Comparison of ENCODE assay signal across 22 mouse cellular contexts in the genomic region with DNA sequence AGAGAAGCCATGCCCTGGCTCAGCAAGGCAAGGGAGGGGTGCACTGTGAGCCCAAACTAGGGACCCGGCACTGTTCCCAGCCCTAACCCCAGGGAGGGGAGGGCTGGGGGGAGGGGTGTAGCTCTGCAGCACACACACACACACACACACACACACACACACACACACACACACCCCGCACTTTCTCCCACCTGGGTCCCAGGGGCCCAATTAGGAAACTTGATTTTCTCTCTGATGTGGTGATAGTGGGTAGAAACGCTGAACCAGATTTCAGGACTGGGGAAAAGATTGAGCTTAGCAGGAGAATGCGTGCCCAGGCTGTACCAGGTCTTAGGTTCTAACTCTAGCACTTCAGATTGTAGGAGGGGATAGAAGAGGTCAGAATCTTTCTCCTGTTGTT. TPM values are rescaled to one million over a fixed set of nuclear protein-coding genes. Genes with fewer than 3 reads are reported as not detected.
"Had no signal": no experiment of that assay in that cellular context is flagged by ENCODE, and none has a peak within 500 bp of the region (broad histone marks: within the 10 kb centered on the region; RNA-seq: fewer than 3 reads in every experiment).

No protein-coding gene starts in this region.

- H3K27ac ChIP-seq: limb, embryonic 15.5 days; liver, embryonic 14.5 days; midbrain, embryonic 15.5 days; neural tube, embryonic 12.5 days; neural tube, embryonic 15.5 days; stomach, postnatal 0 days had no signal

- H3K4me2 ChIP-seq: limb, embryonic 15.5 days; liver, embryonic 11.5 days; lung, embryonic 14.5 days; midbrain, embryonic 11.5 days; midbrain, embryonic 15.5 days; neural tube, embryonic 12.5 days; neural tube, embryonic 15.5 days had no signal

- ATAC-seq: liver, postnatal 0 days; lung, postnatal 0 days; midbrain, embryonic 15.5 days had no signal

- DNase-seq: kidney, adult 11 months; kidney, adult 8-10 months; kidney, postnatal 14 days; kidney, postnatal 4 days; liver, postnatal 0 days; lung, embryonic 14.5 days; right cerebral cortex, adult 18-20 months; right cerebral cortex, postnatal 14 days; right cerebral cortex, postnatal 4 days; thymus, adult 2 months; thymus, postnatal 14 days; thymus, postnatal 4 days had no signal

- H3K9ac ChIP-seq: limb, embryonic 15.5 days; liver, embryonic 14.5 days; liver, postnatal 0 days; lung, embryonic 14.5 days; midbrain, embryonic 15.5 days; neural tube, embryonic 12.5 days; neural tube, embryonic 15.5 days had no signal

- H3K4me3 ChIP-seq: limb, embryonic 15.5 days; megakaryocyte, embryonic 14.5 days; midbrain, embryonic 15.5 days; neural tube, embryonic 12.5 days; neural tube, embryonic 15.5 days had no signal

- H3K27me3 ChIP-seq: limb, embryonic 15.5 days; midbrain, embryonic 15.5 days; neural tube, embryonic 12.5 days; neural tube, embryonic 15.5 days had no signal

- H3K36me3 ChIP-seq: limb, embryonic 15.5 days; midbrain, embryonic 15.5 days; neural tube, embryonic 12.5 days; neural tube, embryonic 15.5 days had no signal

- H3K9me3 ChIP-seq: limb, embryonic 15.5 days; midbrain, embryonic 15.5 days; neural tube, embryonic 12.5 days; neural tube, embryonic 15.5 days had no signal

RNA-seq across cellular contexts. Expression of a gene that starts 23.3 kb away (rescaled TPM):
- polyA plus RNA-seq: liver, postnatal 0 days had no signal
